Mouse (Mus musculus) cerebellum, adult 18-20 months (tissue): ENCODE data around the gene Marc1.

Experiments
- DNase-seq, 2 experiments: peaks; one replicate each; pipeline ENCODE4 v3.0.0; 2021

The Marc1 gene

DNA sequence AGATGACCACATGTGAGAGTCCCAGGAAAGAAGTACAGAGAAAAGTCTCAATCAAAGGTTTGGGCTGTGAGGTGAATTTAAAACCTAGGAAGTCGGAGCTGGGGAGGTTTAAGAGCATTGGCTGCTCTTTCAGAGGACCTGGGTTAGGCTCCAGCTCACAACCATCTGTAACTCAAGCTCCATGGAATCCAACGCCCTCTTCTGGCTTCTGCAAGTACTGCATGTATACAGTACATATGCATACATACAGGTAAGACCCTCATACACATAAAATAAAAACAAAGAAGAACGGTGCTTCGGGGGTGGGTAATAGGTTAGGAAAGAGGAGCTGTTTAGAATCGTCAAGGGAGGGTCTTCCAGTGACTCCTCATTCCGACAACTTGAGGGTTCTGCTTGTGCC lies 6.7 kb upstream of the Marc1 start:
- no peak for DNase-seq

GRCm38 (mm10) chr1:184811716-184812250 lies 670 bp upstream of the Marc1 start:
- no peak for DNase-seq

DNA sequence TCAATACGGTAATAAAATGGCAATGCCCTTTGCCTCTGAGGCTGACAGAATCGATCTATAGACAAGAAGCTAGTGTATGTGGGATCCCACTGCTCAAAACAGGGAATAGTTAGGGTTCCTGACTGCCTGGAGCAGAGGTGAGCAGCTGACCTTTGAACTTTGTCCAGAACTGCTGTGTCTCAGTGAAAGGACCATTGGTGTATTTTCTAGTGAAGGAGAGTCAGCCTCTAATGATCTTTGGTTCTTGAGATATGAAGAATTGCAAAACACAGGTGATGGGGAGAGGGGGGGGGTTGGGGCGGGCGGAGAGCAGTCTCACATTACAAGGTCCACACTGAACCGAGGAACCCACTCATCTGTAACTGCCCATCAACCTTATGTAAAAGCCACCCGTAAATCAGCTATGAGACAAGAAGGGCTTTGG lies 1.5 kb downstream of the Marc1 start:
- DNase-seq, result no peak

DNA sequence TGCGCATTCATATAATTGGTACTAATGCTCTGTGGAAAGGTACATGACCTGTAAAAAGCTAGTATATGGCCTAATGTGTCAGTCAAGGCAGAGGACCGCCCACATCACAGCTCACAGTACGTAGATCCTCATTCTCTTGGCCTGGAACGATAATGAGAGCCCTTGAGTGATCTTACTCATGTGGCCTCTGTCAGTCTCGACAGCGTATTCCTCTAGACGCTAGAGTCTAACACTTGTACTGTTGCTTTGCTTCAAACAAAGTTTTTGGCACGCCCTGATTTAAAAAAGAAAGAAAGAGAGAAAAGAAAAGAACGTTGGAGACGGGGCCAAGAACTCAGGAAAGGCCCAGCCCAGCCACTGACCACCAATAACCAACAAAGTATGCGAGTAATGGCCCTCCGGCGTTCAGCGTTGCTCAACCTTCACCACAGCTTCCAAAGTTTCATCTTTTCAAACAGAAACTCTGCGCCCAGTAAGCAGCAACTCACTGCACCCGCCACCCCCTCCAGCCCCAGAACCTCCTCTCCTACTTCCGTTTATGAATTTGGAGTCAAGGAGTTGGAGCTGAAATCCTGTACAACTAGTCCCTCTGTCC lies 2.6 kb downstream of the Marc1 start:
- DNase-seq, result no peak

GRCm38 (mm10) chr1:184807627-184808417 lies 3.3 kb downstream of the Marc1 start:
- DNase-seq, result no peak

DNA sequence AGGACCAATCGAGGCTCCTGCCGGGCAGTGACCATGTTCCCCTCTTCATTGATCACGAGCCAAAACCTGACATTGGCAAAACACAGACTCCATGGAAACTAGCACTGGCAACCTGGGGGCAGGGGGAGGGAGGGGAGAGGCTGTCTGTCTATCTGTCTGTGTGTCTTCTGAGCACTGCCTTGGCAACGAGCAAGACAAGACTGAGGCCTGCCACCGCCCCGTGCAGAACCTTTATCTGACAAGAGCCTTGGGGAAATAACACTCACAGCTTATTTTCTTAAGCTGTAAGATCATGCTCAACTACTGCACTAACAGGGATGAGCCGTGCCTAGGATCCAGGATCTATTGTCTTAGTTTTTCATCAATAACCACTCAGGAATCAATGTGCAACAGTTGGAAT lies 4.0 kb downstream of the Marc1 start:
- no peak for DNase-seq

- DNase-seq, result no peak
Measured at GRCm38 (mm10) chr1:184805749-184806148, 5.4 kb downstream of the Marc1 start.

- DNase-seq, result peak; percentile 7 to 18
Measured at GRCm38 (mm10) chr1:184793163-184793876, 17.8 kb downstream of the Marc1 start.

DNA sequence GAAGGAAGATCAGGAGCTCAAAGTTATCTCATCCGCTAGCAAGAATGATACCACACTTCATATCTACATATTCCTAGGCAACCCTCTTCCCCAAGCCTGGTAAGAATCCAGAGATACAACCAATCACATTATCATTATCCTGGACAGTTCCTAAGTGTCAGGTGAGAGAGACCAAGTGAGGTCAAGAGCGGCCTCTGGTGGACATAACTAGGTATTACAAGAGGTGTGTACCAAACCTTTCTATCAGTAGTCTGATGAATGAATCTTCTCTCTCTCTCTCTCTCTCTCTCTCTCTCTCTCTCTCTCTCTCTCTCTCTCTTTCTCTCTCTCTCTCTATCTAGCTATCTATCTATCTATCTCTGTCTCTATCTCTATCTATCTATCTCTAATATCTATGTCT lies 20.0 kb downstream of the Marc1 start:
- peak; percentile 36 to 50 for DNase-seq

GRCm38 (mm10) chr1:184786376-184787151 lies 24.5 kb downstream of the Marc1 start:
- no peak for DNase-seq

- no peak for DNase-seq
Measured at GRCm38 (mm10) chr1:184783641-184784040, 27.5 kb downstream of the Marc1 start.

DNA sequence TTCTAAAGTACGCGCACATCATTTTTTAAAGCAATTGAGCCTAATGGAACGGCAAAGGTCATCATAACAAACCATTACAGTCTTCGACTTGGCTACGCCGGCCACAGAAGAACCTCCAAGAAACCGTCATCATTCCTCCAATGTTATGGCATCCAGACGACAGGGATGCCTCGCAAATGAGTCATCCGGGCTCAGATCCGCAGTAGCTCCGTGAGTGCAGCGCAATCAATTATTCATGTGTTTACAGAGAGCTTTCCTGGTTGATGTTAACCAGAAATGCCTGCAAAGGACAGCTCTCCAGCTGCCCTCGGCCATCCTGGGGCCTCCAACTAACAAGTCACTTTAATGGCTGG lies 29.0 kb downstream of the Marc1 start:
- DNase-seq, result no peak

DNA sequence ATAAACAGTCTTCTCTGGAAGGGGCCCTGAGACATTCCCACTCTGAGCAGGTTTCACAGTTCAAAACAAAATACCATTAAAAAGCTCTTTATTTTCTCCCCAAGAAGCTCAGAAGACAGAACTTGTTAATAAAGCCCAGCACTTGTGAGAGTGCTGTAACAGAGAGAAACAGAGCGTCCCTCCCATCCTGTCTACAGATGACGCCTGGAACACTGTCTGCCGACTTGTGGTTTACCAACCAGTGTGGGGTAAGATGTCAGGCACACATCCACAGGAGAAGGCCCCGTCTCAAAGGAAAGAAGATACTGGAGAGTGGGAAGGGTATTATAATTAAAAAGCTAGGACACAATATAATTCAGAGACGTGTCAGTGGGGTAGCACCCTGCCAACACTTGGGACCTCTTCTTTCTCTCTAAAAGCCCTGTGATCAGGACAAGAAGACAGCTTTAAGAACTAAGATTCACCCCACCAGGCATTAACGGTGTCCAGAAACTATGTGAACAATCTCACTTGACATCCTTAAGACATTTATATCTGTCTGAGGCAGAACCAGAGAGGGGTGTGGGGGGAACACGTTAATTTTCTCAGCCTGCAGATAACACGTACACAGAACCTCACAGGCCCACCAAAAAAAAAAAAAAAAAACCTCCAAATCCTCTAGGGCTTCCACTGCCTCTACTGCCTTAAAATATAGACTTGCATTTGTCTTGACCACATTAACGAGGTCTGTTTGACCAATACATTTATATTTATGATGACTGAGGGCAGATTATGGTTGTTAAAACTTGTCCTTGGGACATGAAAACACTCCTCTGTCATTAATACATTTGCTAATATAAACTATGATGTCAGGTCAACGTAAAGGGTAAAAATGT lies 29.6 kb downstream of the Marc1 start:
- DNase-seq, result no peak

- DNase-seq, result no peak
Measured at GRCm38 (mm10) chr1:184778157-184778556, 33.0 kb downstream of the Marc1 start.

- no peak for DNase-seq
Measured at GRCm38 (mm10) chr1:184777061-184777795, 33.9 kb downstream of the Marc1 start.

GRCm38 (mm10) chr1:184775289-184775688 lies 35.8 kb downstream of the Marc1 start:
- DNase-seq, result no peak

DNA sequence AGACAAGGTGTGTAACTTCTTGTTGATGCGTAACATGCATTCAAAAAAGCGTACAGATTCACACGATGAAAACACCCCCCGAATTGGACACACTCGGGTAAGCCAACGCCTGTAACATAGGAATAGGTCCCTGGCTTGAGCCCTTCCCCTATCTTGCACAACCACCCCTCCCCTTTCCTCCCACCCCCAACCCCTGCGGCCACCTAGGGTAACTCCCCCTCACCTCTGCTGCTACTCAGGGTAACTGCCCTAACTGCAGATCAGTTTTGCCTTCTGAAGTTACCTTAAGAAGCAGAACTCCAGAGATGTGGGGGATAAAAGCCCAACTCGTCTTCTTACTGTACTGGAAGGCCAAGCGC lies 39.2 kb downstream of the Marc1 start:
- no peak for DNase-seq

DNA sequence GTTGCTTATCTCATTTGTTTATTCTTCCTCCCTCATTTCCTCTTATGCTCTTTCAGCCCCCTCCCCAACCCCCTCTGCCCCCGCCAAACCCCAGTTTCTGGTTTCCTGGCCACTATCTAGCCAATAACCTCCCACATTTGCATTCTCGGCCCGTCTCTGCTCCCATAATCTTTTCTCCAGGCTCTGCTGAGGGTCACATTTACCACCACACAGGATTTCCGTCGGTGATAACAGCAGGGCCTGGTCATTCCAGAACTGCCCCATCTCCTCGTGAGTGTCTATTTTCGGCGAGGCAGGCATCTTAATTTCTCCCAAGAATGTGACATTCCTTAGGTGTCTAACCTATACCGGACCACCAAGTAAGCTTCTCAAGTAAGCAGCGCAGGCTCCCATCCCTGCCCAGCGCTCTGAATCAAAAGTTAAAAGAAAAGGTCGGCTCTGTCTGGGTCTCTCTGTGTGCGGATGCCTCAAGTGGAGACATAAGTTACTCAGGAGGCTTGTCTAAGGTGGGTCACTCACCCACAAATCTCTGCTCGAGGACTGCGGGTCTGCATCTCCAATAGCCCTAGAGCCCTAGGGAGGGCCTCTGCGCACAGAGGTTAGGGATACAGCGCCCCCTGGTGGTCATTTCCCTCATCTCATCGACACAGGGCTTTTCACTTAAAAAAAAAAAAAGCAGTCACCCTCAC lies 39.8 kb downstream of the Marc1 start:
- DNase-seq, result peak; percentile 31 to 64

GRCm38 (mm10) chr1:184763866-184764265 lies 47.2 kb downstream of the Marc1 start:
- no peak for DNase-seq

GRCm38 (mm10) chr1:184762941-184763340 lies 48.2 kb downstream of the Marc1 start:
- DNase-seq, result no peak

- DNase-seq, result no peak
Measured at GRCm38 (mm10) chr1:184761988-184762387, 49.1 kb downstream of the Marc1 start.
